Mouse (Mus musculus) kidney, embryonic 14.5 days (tissue): ENCODE data around the gene Myocos. TPM values are rescaled to one million over a fixed set of nuclear protein-coding genes. Genes with fewer than 3 reads are reported as not detected.
"Not testable (repeated sequence)": the region's sequence is repeated elsewhere in the genome, so short reads cannot be mapped to it uniquely, and the experiment has no call there.

Source experiments
- ATAC-seq: fragments of 200-750 bp; cut with Nextera tagmentation; 2 replicates; pipeline ENCODE4 v1.8.0; 2017; ENCODE audit warnings: moderate number of reproducible peaks, mild to moderate bottlenecking, moderate TSS enrichment, moderate library complexity; ENCODE audit not compliant: low FRiP score, low TSS enrichment
- H3K27ac ChIP-seq: fragments of 300-500 bp; sonication (generic); 2 replicates; pipeline ENCODE4 v1.5.1; 2014; ENCODE audit warnings: low read depth, mild to moderate bottlenecking, low read length, moderate library complexity, mixed read lengths
- H3K27me3 ChIP-seq: fragments of 300-500 bp; sonication (generic); 2 replicates; pipeline ENCODE4 v1.6.1; 2014; ENCODE audit warnings: mild to moderate bottlenecking, low read length; ENCODE audit not compliant: control insufficient read depth, insufficient read depth
- H3K36me3 ChIP-seq: fragments of 300-500 bp; sonication (generic); 2 replicates; pipeline ENCODE4 v1.6.1; 2014; ENCODE audit warnings: low read length, mixed read lengths; ENCODE audit not compliant: control insufficient read depth, insufficient read depth
- H3K4me1 ChIP-seq: fragments of 300-500 bp; sonication (generic); 2 replicates; pipeline ENCODE4 v1.6.1; 2014; ENCODE audit warnings: low read length, mixed read lengths; ENCODE audit not compliant: control insufficient read depth, insufficient read depth
- H3K4me2 ChIP-seq: fragments of 300-500 bp; sonication (generic); replicated peaks from 2 replicates; pipeline ENCODE4 v1.6.1; 2014; ENCODE audit warnings: low read depth, mild to moderate bottlenecking, low read length
- H3K4me3 ChIP-seq: fragments of 300-500 bp; sonication (generic); 2 replicates; pipeline ENCODE4 v1.5.1; 2014; ENCODE audit warnings: mild to moderate bottlenecking, low read length
- H3K9ac ChIP-seq: fragments of 300-500 bp; sonication (generic); 2 replicates; pipeline ENCODE4 v1.6.1; 2014; ENCODE audit warnings: low read depth, mild to moderate bottlenecking, low read length, moderate library complexity
- H3K9me3 ChIP-seq: fragments of 300-500 bp; sonication (generic); 2 replicates; pipeline ENCODE4 v1.6.1; 2016; ENCODE audit warnings: low read length; ENCODE audit not compliant: control insufficient read depth
- WGBS: fragments of 180-500 bp; shearing (Covaris S2); extraction: QIAGEN DNeasy Blood & Tissue Kit; methylation state at CpG from one replicate; pipeline ENCODE4 v1.1.7; 2014; 5-methylcytosine and 5-hydroxymethylcytosine counted together
- polyA plus RNA-seq: library from polyadenylated mRNA; unstranded; fragments of >200 nt; fragmentation: Nextera tagmentation; extraction: Ambion mirVana; gene quantifications from 2 replicates; pipeline ENCODE4 v1.2.1, GENCODE M21; 2014

The Myocos gene
- polyA plus RNA-seq, 1 experiment from 2014 or later, result not detected

DNA sequence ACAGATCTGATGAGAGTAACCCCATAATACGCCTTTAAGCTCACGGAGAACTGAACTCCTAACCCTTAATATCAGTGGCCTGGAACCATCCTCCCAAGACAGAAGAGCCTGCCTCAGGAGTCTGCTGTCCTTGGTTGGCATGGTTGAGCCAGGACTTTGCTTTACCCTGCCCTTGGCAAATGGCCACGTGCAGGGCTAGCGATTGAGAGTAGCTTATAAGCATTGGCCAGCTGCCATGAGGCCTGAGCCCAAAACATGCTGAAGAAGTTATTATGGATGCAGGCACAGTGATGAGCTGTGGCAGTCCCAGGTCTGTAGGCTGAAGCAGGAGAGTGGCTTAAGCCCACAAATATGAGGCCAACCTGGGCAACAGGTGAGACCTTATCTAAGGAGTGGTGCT lies 30.2 kb downstream of the Myocos start:
- ATAC-seq, H3K4me3 ChIP-seq, H3K4me1 ChIP-seq, H3K27ac ChIP-seq, H3K4me2 ChIP-seq, H3K9me3 ChIP-seq, H3K27me3 ChIP-seq, H3K9ac ChIP-seq, H3K36me3 ChIP-seq: not testable (repeated sequence)
- WGBS, result 93% methylated on average over 4 of the region's 4 CpGs

DNA sequence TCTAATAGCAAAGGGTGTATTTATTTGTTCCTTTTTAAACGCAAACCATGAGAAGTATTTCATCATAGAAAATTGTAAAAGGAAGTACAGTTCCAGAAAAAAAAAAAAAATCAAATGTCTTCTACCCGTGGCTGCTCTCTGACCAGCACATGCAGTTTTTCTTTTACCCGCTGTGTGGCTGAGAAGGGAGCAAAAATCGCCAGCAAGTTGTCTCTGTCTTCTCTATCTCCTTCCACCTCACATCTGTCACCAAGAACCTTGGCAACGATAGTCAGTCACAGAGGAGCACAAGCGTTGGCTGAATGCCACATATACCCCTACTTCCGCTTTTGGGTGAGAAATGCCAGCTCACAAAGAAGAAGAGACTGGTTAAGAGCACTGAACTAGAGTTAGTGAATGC lies 32.8 kb downstream of the Myocos start:
- WGBS, result 68% methylated on average over 7 of the region's 7 CpGs
- H3K27me3 ChIP-seq, result no peaks in the 10 kb centered on the region
- H3K4me3 ChIP-seq, result no peak overlapping the region
- no peaks in the 10 kb centered on the region for H3K9me3 ChIP-seq
- no peak overlapping the region for H3K27ac ChIP-seq
- ATAC-seq, result no peak
- no peaks in the 10 kb centered on the region for H3K36me3 ChIP-seq
- H3K4me2 ChIP-seq, result no peak overlapping the region
- no peak overlapping the region for H3K9ac ChIP-seq
- no peaks in the 10 kb centered on the region for H3K4me1 ChIP-seq

DNA sequence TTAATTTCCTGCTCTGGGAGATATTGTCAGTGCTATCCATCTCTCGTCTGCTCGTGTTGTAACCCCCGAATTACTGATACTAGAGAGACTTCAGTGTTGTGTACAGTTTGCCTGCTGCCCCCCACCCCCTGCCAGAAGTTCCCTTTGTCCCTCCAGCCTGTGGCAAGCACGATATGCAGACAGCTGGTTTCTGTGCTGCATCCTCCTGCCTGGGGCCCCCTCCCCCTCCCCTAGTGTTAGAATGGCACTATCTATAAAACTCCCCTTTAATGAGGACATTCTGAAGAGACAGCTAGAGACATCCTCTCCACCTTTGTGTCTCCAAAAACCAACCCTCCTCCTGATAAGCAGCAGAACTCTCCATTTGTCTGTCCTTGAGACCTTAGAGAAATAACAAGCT lies 34.1 kb downstream of the Myocos start:
- ATAC-seq, result no peak
- 23% methylated on average over 4 of the region's 4 CpGs for WGBS

DNA sequence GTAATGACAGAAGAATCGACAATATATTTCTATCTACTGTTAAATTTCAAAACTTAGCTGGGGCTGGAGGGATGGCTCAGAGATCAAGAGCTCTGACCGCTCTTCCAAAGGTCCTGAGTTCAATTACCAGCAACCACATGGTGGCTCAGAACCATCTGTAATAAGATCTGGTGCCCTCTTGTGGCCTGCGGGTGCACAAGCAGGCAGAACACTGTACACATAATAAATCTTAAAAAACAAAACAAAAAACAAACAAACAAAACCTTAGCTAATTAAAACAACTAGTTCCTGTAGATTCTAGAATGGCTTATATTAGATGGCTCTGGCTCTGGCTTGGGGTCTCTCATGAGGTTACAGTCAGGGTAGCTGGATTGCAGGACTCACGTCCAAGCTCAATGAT lies 37.5 kb downstream of the Myocos start:
- no peaks in the 10 kb centered on the region for H3K4me1 ChIP-seq
- no peak overlapping the region for H3K4me3 ChIP-seq
- ATAC-seq, result no peak
- H3K27ac ChIP-seq, result no peak overlapping the region
- H3K9ac ChIP-seq, result no peak overlapping the region
- H3K27me3 ChIP-seq, result no peaks in the 10 kb centered on the region
- H3K9me3 ChIP-seq, result no peaks in the 10 kb centered on the region
- WGBS, result 69% methylated on average over 4 of the region's 4 CpGs
- no peak overlapping the region for H3K4me2 ChIP-seq
- H3K36me3 ChIP-seq, result no peaks in the 10 kb centered on the region

More for the DNA sequence above, 34.1 kb downstream of the Myocos start:
- H3K27me3 ChIP-seq, result no peaks in the 10 kb centered on the region
- no peak overlapping the region for H3K4me3 ChIP-seq
- H3K36me3 ChIP-seq, result no peaks in the 10 kb centered on the region
- no peaks in the 10 kb centered on the region for H3K4me1 ChIP-seq
- no peak overlapping the region for H3K9ac ChIP-seq
- no peak overlapping the region for H3K27ac ChIP-seq
- no peaks in the 10 kb centered on the region for H3K9me3 ChIP-seq
- H3K4me2 ChIP-seq, result no peak overlapping the region

DNA sequence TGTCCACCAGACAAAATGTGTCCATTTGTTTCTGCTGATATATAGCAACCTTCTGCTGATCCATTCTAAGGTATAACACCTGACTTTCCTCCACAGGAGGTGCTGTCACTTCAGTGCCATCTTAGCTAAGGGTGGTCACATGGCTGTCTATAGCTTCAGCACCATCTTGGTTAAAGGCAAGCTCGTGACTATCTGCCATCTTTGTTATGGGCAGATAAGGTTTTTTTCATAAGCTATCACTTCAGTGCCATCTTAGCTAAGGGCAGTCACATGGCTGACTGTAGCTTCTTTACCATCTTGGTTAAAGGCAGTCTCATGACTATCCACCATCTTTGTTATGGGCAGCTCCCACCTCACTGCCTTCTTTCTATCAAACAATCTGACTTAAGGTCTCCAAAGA lies 42.5 kb downstream of the Myocos start:
- Histone ChIP-seq H3K9ac (no peak overlapping the region), H3K4me2 (no peak overlapping the region), H3K27ac (no peak overlapping the region), H3K27me3 (no peaks in the 10 kb centered on the region), H3K36me3 (no peaks in the 10 kb centered on the region), H3K4me1 (no peaks in the 10 kb centered on the region), H3K4me3 (no peak overlapping the region), H3K9me3 (no peaks in the 10 kb centered on the region)
- 0 out of 2 replicates have a peak, but pooled peaks have one; percentile 20 for ATAC-seq
- WGBS, result 84% methylated on average over 1 of the region's 1 CpGs

DNA sequence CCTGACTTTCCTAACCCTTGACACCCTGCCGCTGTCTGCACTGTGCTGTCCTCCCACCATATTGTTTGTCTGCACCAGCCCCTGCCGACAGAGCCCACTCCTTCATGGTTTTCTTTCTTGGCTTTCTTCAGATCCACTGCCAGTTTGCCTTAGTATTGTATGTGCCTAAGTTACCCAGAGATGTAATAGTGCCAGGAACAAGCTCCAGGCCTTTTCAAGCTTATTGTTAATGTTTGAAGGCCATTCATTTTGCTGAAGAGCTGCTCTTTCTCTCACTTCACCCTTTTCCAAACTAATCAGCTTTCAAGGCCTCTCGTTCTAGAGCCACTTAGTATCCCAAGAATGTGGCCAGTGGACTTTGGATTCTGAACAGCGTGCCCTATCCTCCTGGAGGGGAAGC lies 46.8 kb downstream of the Myocos start:
- H3K27ac ChIP-seq, result no peak overlapping the region

DNA sequence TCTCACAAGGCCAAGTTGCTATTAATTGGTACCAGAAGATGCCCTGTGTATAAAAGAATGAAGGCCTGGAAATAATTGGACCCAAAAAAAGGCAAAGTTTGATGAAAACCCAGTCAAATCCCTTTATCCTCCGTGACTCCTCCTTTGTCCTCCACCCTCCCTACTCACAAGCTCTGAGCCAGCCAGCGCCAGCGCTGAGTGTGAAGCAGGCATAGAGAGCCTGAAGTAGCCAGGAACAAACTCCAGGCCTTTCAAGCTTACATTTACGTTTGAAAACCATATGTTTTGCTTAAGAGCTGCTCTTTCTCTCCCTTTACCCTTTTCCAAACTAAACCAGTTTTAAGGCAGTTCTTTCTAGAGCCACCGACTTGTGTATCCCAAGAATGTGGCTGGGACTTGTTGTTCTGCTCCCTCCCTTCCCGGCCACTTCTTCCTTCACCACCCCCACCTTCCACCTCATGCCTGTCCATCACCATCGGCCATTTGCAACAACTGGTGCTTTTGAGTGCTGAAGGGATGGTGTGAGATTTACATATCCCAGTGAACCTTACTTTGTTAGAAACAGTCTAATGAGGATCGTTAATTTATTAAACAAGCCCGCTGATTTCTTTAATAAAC lies 48.3 kb downstream of the Myocos start:
- H3K27me3 ChIP-seq, result no peaks in the 10 kb centered on the region
- WGBS, result 49% methylated on average over 9 of the region's 9 CpGs
- no peaks in the 10 kb centered on the region for H3K4me1 ChIP-seq
- H3K9ac ChIP-seq, result no peak overlapping the region
- no peaks in the 10 kb centered on the region for H3K36me3 ChIP-seq
- no peaks in the 10 kb centered on the region for H3K9me3 ChIP-seq
- H3K27ac ChIP-seq, result no peak overlapping the region
- H3K4me3 ChIP-seq, result no peak overlapping the region
- no peak overlapping the region for H3K4me2 ChIP-seq
- ATAC-seq, result no peak

More for the DNA sequence above, 46.8 kb downstream of the Myocos start:
- Histone ChIP-seq H3K36me3 (no peaks in the 10 kb centered on the region), H3K4me3 (no peak overlapping the region), H3K9me3 (no peaks in the 10 kb centered on the region), H3K4me1 (no peaks in the 10 kb centered on the region), H3K9ac (no peak overlapping the region), H3K4me2 (no peak overlapping the region), H3K27me3 (no peaks in the 10 kb centered on the region)
- WGBS, result 89% methylated on average over 4 of the region's 4 CpGs
- no peak for ATAC-seq

DNA sequence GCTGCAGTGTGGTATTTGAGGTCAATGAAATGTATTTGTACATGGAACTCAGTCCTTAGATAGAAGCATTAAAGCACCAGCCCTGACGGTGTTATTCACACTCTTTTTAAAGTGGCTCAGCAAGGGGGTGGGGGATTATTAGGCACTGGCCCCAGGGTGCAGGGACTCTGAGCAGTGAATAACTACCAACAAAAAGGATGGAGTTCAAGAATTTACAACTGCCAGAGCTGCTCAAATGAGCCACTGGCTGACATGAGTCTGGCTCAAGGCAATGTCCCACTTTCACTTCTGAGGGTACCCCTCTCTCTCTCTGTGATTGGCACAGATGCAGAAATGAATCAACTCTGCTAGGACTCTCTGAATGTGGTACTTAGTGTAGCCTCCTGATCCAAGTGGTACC lies 49.9 kb downstream of the Myocos start:
- 20% methylated on average over 1 of the region's 1 CpGs for WGBS
- no peaks in the 10 kb centered on the region for H3K4me1 ChIP-seq
- no peak for ATAC-seq
- H3K27me3 ChIP-seq, result no peaks in the 10 kb centered on the region
- no peaks in the 10 kb centered on the region for H3K9me3 ChIP-seq
- no peak overlapping the region for H3K9ac ChIP-seq
- no peak overlapping the region for H3K27ac ChIP-seq
- H3K36me3 ChIP-seq, result no peaks in the 10 kb centered on the region
- no peak overlapping the region for H3K4me3 ChIP-seq
- no peak overlapping the region for H3K4me2 ChIP-seq

DNA sequence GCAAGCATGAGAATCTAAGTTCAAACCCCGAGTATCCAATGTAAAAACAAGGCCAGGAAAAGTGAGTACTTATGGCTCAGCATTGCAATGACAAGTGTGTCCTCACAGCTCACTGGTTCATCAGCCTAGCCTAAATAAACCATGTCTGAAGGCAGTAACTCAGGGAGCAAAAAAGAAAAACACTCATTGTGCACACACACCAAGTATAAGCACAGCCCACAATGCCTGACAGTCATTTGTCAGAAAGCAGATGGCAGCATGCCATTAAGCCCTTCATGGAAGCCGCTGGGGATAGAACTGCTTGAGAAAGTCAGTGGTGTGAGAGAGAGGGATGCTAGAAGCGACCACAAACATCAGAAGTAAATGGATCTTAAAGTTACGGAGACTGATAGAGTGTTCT lies 56.7 kb downstream of the Myocos start:
- Histone ChIP-seq H3K36me3 (peaks cover 15% of the 10 kb centered on the region; the same call in 1 of the 2 replicates), H3K27ac (no peak overlapping the region), H3K4me3 (no peak overlapping the region), H3K27me3 (no peaks in the 10 kb centered on the region), H3K9me3 (no peaks in the 10 kb centered on the region), H3K4me2 (no peak overlapping the region), H3K9ac (no peak overlapping the region), H3K4me1 (no peaks in the 10 kb centered on the region)
- no peak for ATAC-seq
- WGBS, result 71% methylated on average over 4 of the region's 4 CpGs
